Mouse (Mus musculus): ENCODE measurements around the gene Zkscan3.

Gene Zkscan3

GRCm38 (mm10) chr13:21397486-21397885 is 5.1 kb downstream of the Zkscan3 start:
- ATAC-seq (ENCODE audit: low TSS enrichment), result no peak

DNA sequence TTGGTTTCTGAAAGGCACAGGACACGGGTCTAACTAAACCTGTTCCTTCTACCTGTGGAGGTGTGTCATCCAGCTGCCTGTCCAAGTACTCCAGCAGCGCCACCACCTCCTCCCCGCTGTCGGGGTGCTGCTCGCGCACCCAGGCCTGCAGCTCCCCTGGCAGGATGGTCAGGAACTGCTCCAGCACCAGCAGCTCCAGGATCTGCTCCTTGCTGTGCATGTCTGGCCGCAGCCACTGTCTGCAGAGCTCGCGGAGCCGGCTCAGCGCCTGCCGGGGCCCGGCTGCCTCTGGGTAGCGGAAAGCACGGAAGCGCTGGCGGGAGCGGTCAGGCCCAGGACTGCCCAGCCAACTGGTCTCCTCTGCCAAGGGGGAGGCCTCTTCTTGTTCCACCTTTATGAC is 6.5 kb downstream of the Zkscan3 start:
- peak; percentile 71 for ATAC-seq (ENCODE audit: low TSS enrichment)

- 0 out of 2 replicates have a peak, but pooled peaks have one; percentile 4 for ATAC-seq (ENCODE audit: low TSS enrichment)
Observed at GRCm38 (mm10) chr13:21395623-21396022, 6.9 kb downstream of the Zkscan3 start.

DNA sequence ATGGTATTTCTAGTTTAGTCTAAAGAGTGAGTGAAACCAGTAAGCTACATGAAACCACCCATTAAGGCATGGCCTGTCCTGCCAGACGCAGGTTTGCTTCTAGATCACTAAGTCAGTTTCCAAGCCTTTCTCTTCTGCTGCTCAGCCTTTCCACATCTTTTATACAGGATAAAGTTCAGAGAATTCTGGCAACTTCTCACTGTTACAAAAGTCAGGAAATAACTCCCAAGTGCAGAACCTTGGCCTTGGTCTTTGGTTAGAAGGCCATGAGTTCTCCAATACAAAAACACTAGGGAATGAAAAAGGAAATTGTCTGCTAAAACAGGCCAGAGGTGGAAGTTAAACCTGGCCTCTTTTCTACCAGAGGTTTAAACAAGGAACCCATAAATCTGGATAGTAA is 7.3 kb downstream of the Zkscan3 start:
- no peak for ATAC-seq (ENCODE audit: low TSS enrichment)

DNA sequence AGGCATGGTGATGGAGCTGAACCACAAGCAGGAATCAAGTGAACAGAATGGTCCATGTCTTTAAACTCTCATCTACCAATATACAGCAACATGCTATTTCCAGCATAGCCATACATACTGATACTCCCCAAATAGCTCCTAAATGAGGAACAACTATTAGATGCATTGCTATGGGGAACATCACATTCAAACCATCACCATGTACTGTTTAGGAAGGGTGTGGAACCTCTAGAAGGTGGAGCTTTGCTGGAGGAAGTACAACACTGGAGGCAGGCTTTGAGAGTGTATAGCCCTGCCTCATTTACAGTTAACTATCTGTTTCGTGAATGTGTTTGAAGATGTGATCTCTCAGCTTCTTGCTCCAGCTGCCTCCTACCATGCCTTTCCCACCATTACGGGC is 24.8 kb downstream of the Zkscan3 start:
- ATAC-seq (ENCODE audit: low TSS enrichment), result no peak

- ATAC-seq (ENCODE audit: low TSS enrichment), result peak; percentile 97
Observed at GRCm38 (mm10) chr13:21372700-21373099, 29.9 kb downstream of the Zkscan3 start.

GRCm38 (mm10) chr13:21366635-21367034 is 35.9 kb downstream of the Zkscan3 start:
- ATAC-seq (ENCODE audit: low TSS enrichment), result no peak

DNA sequence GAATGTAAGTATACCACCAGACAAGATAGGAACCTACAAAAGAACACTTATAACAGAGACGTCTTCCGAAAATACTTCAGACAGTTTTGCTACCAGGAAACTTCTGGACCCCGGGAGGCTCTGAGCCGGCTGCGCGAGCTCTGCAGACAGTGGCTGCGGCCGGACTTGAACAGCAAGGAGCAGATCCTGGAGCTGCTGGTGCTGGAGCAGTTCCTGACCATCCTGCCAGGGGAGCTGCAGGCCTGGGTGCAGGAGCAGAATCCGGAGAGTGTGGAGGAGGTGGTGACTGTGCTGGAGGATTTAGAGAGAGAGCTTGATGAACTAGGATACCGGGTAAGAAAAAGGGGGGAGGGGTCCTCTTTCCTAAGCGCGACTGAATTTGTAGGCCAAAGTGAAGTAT is 38.8 kb downstream of the Zkscan3 start:
- no peak for ATAC-seq (ENCODE audit: low TSS enrichment)

DNA sequence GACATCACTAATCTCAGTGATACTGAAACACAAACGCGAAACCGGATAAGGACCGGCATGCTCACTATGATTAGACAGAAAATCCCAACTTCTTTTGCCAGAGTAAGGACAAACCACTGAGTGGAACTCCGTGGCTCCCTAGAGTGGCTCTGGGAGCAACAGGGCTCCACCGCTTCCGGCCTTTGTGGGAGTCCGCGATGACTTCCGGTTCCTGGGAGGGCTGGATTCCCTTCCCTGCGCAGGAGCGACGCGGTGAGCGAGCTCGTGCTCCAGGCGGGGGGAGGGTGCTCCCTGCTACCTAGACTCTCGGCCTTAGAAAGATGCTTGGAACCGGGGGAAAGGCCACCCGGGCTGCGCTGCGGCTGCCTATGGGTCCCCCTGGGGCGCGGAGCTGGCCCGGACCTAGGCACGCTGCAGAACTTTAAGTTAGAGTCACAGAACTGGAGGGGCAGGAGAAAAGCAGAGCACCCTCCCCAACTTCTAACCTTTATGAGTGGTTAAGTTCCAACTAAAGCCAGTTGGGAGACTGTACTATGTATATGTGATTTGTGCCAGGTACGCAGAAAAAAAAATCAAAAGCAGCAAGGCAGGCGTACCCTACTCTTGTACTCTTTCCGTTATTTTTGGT is 39.8 kb downstream of the Zkscan3 start, which contains the start of gene Zscan12:
Gene Zscan12 (plus strand): TSS at position 200 of the 628 bp plus-strand sequence.
- peak; percentile 100 for ATAC-seq (ENCODE audit: low TSS enrichment)

DNA sequence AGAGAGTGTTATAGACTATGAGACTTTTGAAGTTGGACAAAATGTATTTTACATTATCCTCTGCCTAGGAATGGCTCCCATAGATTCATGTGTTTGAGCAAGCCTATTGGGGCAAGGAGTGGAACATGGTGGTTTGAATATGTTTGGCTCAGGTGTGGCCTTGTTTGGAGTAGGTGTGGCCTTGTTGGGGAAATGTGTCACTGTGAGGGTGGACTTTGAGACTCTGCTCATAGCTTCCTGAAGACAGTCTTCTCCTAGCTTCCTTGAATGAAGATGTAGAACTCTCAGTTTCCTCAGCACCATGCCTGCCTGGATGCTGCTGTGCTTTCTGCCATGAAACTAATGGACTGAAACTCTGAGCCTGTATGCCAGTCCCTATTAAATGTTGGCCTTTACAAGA is 52.0 kb downstream of the Zkscan3 start:
- ATAC-seq (ENCODE audit: low TSS enrichment), result no peak

DNA sequence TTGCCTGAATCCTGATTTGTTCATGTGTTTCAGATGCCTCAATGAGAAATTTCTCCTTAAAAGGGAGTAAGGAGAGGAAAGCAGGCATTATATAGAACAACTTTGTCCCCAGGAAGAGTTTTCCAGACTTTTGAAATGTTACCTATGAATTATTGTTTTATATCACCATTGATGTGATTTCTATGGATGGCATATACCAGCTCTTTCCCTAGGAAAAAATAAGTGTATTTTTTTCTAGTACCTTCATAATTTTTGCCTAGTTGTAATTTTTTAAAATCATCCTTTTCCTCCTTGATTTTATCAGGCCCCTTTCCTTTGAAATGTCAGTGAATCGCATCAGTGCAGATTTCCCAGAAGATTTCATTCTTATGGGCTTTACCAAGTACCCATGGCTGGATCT is 55.9 kb downstream of the Zkscan3 start, which contains the start of gene Olfr1367:
Gene Olfr1367 (plus strand): TSS at position 301 of the 400 bp plus-strand sequence.
- no peak for ATAC-seq (ENCODE audit: low TSS enrichment)

Measured in frontal cortex, adult (tissue).